Mouse (Mus musculus) embryonic facial prominence, embryonic 15.5 days (tissue): Measurements from ENCODE around the gene Soat1. TPM values are rescaled to one million over a fixed set of nuclear protein-coding genes. Genes with fewer than 3 reads are reported as not detected.
"Not testable (repeated sequence)": the region's sequence is repeated elsewhere in the genome, so short reads cannot be mapped to it uniquely, and the experiment has no call there.

Experiments
- ATAC-seq: fragments of 200-750 bp; cut with Nextera tagmentation; 2 replicates; pipeline ENCODE4 v1.8.0; 2017; ENCODE audit warnings: low read depth, moderate TSS enrichment; ENCODE audit not compliant: insufficient number of reproducible peaks, low FRiP score, low TSS enrichment
- H3K27ac ChIP-seq: fragments of 300-500 bp; sonication (generic); replicated peaks from 2 replicates; pipeline ENCODE4 v1.5.1; 2015; ENCODE audit warnings: mild to moderate bottlenecking, inconsistent platforms
- H3K27me3 ChIP-seq: fragments of 300-500 bp; sonication (generic); 2 replicates; pipeline ENCODE4 v1.6.1; 2015; ENCODE audit warnings: inconsistent platforms
- H3K36me3 ChIP-seq: fragments of 300-500 bp; sonication (generic); 2 replicates; pipeline ENCODE4 v1.6.1; 2015; ENCODE audit warnings: mild to moderate bottlenecking, inconsistent platforms
- H3K4me1 ChIP-seq: fragments of 300-500 bp; sonication (generic); 2 replicates; pipeline ENCODE4 v1.6.1; 2015; ENCODE audit warnings: inconsistent platforms
- H3K4me2 ChIP-seq: fragments of 300-500 bp; sonication (generic); replicated peaks from 2 replicates; pipeline ENCODE4 v1.6.1; 2015; ENCODE audit warnings: mild to moderate bottlenecking, inconsistent platforms
- H3K4me3 ChIP-seq: fragments of 300-500 bp; sonication (generic); replicated peaks from 2 replicates; pipeline ENCODE4 v1.5.1; 2015; ENCODE audit warnings: mild to moderate bottlenecking, inconsistent platforms
- H3K9ac ChIP-seq: fragments of 300-500 bp; sonication (generic); 2 replicates; pipeline ENCODE4 v1.6.1; 2015; ENCODE audit warnings: inconsistent platforms
- H3K9me3 ChIP-seq: fragments of 300-500 bp; sonication (generic); replicated peaks from 2 replicates; pipeline ENCODE4 v1.6.1; 2016; ENCODE audit warnings: inconsistent platforms
- WGBS: fragments of 180-500 bp; shearing (Covaris S2); methylation state at CpG from one replicate; pipeline ENCODE4 v1.1.7; 2015; 5-methylcytosine and 5-hydroxymethylcytosine counted together
- polyA plus RNA-seq: library from polyadenylated mRNA; unstranded; fragments of >200 nt; fragmentation: Nextera tagmentation; extraction: Ambion mirVana; gene quantifications from 2 replicates; pipeline ENCODE4 v1.2.1, GENCODE M21; 2015

The Soat1 gene
- polyA plus RNA-seq, result 23.1 and 27.0 TPM in 2 replicates

- peak within 1 kb of the TSS; percentile 80 for H3K4me3 ChIP-seq
- no peaks in the 10 kb centered on the region for H3K9me3 ChIP-seq
- 0% methylated on average over 35 of the region's 46 CpGs for WGBS
Measured at GRCm38 (mm10) chr1:156473961-156474503, at the start of gene Soat1. Soat1 (minus strand) TSS chr1:156474331.

DNA sequence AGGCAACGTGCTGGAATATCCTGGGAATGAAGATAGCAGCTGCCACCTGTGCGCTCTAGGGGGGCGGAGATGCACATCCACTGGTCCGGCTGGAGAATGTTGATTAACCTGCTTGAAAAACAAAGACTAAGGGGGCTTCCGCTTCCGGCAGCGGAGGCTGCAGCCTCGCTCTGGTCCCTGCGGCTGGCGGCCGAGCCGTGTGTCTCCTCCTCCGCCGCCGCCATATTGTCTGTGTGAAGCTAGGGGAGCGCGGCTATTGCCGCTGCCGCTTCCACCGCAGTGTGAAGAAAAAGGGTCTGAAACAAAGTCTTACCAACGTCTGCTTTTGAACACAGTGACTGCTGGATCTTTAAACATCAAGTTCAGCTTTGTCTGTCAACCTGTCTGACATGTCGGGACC lies 49.7 kb upstream of the Soat1 start, which contains the start of gene Gm10031:
Gene Gm10031, plus strand, starts transcription at position 171 of the 400 bp plus-strand sequence.
- H3K36me3 ChIP-seq, ATAC-seq, H3K9me3 ChIP-seq, H3K27me3 ChIP-seq, H3K4me3 ChIP-seq, H3K4me2 ChIP-seq, H3K9ac ChIP-seq, H3K4me1 ChIP-seq, H3K27ac ChIP-seq: not testable (repeated sequence)
- 83% methylated on average over 22 of the region's 22 CpGs for WGBS

More at GRCm38 (mm10) chr1:156473961-156474503, at the start of gene Soat1:
- H3K27ac ChIP-seq, result peak within 1 kb of the TSS; percentile 63; the same call in 1 of the 2 replicates
- peak; percentile 92 for ATAC-seq
- H3K4me1 ChIP-seq, result peaks cover 6% of the 10 kb centered on the region
- H3K36me3 ChIP-seq, result peaks cover 5% of the 10 kb centered on the region; the same call in 1 of the 2 replicates
- H3K4me2 ChIP-seq, result peak within 1 kb of the TSS; percentile 82
- H3K9ac ChIP-seq, result peak within 1 kb of the TSS; percentile 72
- H3K27me3 ChIP-seq, result no peaks in the 10 kb centered on the region

- ATAC-seq, result no peak
- no peaks in the 10 kb centered on the region for H3K9me3 ChIP-seq
- no peaks in the 10 kb centered on the region for H3K27me3 ChIP-seq
- no peaks in the 10 kb centered on the region for H3K4me1 ChIP-seq
- H3K27ac ChIP-seq, result no peak overlapping the region
- H3K4me3 ChIP-seq, result no peak overlapping the region
- 52% methylated on average over 15 of the region's 15 CpGs for WGBS
- H3K9ac ChIP-seq, result no peak overlapping the region
- H3K36me3 ChIP-seq, result no peaks in the 10 kb centered on the region
- peak overlapping the region; percentile 13; the same call in 1 of the 2 replicates for H3K4me2 ChIP-seq
Measured at GRCm38 (mm10) chr1:156521796-156522517, 47.8 kb upstream of the Soat1 start.

- no peak overlapping the region for H3K4me2 ChIP-seq
- no peaks in the 10 kb centered on the region for H3K36me3 ChIP-seq
- no peak overlapping the region for H3K9ac ChIP-seq
- H3K4me1 ChIP-seq, result no peaks in the 10 kb centered on the region
- no peak for ATAC-seq
- no peak overlapping the region for H3K4me3 ChIP-seq
- no peaks in the 10 kb centered on the region for H3K27me3 ChIP-seq
- H3K9me3 ChIP-seq, result no peaks in the 10 kb centered on the region
- H3K27ac ChIP-seq, result no peak overlapping the region
- 87% methylated on average over 3 of the region's 3 CpGs for WGBS
Measured at GRCm38 (mm10) chr1:156520136-156520780, 46.1 kb upstream of the Soat1 start.

DNA sequence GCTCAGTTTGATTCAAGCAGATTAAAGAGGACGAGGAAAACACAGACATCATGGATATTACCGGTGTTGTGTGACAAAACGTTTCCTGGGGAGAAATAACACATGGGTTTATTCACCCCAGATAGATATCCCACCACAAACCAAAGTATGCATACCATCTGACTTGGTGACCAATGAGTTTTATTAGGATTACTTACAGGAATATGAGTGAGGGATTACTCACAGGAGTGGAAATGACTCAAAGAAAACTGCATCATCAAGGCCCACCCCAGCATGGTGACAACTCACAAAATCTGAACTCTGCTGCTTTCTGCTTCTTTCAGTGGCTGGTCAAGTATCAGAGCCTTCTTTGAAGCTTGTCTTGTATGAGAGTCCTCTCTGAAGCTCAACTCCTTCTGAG lies 33.6 kb upstream of the Soat1 start:
- no peak for ATAC-seq
- Histone ChIP-seq H3K4me2 (no peak overlapping the region), H3K27me3 (no peaks in the 10 kb centered on the region), H3K27ac (no peak overlapping the region), H3K9ac (no peak overlapping the region), H3K4me3 (no peak overlapping the region), H3K36me3 (no peaks in the 10 kb centered on the region), H3K9me3 (no peaks in the 10 kb centered on the region), H3K4me1 (no peaks in the 10 kb centered on the region)
- 55% methylated on average over 3 of the region's 3 CpGs for WGBS

DNA sequence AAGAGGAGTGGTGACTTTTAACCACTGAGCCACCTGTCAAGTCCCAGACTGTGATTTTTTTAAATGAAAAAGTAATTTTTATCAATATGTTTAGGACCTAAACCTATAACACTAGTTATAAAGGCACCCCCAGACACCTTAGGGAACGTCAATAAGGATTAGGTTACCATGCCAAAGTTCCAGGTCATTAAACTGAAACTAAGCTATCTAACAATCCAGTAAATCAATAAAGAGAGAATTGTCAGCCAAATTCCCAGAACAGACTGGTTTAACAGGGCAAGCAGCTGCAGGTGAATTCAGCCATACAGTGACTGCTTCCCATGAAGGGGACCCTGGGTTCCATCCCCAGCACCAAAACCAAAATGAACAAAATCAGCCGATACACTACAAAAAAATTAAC lies 31.8 kb upstream of the Soat1 start:
- WGBS, result 79% methylated on average over 2 of the region's 2 CpGs

DNA sequence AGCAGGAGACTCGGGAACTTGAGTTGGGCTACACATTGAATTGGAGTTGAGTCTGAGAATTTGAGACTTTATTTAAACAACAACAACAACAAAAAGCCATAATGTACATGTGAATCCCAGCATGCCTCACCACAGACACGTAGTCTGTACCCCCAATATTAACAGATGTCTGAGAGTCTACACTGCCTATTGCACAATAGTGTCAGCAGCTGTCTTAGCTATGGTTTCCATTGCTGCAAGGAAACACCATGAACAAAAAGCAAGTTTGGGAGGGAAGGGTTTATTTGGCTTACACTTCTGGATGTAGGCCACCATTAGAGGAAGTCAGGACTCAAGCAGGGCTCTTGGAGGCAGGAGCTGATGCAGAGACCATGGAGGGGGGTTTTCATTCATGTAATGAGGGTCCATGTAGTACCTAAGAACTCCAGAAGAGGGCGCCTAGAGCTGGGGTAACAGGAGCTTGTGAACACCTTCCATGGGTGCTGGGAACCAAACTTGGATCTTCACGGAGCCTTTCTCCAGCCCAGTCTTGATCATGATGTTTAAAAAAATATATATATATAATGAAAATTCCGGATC lies 30.9 kb upstream of the Soat1 start:
- Histone ChIP-seq H3K27me3 (no peaks in the 10 kb centered on the region), H3K27ac (no peak overlapping the region), H3K4me1 (no peaks in the 10 kb centered on the region), H3K36me3 (no peaks in the 10 kb centered on the region), H3K9ac (no peak overlapping the region), H3K4me2 (no peak overlapping the region), H3K9me3 (no peaks in the 10 kb centered on the region), H3K4me3 (no peak overlapping the region)
- no peak for ATAC-seq
- WGBS, result 74% methylated on average over 5 of the region's 5 CpGs

More for the DNA sequence above, 31.8 kb upstream of the Soat1 start:
- ATAC-seq, result no peak
- Histone ChIP-seq H3K4me2 (no peak overlapping the region), H3K9ac (no peak overlapping the region), H3K36me3 (no peaks in the 10 kb centered on the region), H3K4me1 (no peaks in the 10 kb centered on the region), H3K4me3 (no peak overlapping the region), H3K27me3 (no peaks in the 10 kb centered on the region), H3K27ac (no peak overlapping the region), H3K9me3 (no peaks in the 10 kb centered on the region)

DNA sequence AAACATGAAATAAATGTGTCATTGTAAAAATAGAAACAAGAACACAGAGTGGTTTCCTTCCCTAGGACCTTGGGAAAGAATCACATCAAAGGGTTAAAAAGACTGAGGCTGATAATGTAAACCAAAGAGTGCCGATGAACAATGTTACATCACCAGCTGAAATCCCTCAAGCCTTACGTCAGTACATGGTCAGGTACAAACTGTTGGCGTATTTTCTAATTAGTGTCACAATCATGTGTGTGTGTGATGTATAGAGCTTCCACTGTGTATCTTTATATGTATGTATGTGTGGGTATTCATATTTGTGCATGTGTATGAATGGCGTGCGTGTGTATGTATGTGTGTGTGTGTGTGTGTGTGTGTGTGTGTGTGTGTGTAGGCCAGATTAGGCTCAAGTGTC lies 22.8 kb upstream of the Soat1 start:
- ATAC-seq, result no peak

DNA sequence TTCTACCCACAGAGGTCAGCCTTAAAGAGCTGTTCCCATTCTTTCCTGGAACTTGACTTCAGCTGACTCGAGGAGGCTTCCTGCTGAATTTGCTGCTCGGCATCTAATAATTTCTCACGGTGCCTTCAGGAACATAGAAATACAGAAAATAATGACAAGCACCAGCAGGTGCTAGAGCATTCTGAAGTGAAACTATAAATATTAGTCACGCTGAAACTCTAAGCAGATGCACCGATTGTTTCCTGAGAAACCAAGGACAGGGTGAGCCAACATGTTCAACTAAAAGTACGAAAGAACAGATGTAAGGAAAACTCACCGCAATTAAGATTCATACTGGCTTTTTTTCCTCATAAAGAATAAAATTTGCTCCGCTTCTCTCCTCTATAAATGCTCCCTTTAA lies 20.9 kb upstream of the Soat1 start:
- no peak for ATAC-seq
- 54% methylated on average over 8 of the region's 8 CpGs for WGBS
- Histone ChIP-seq H3K4me2 (no peak overlapping the region), H3K9me3 (no peaks in the 10 kb centered on the region), H3K4me1 (no peaks in the 10 kb centered on the region), H3K36me3 (no peaks in the 10 kb centered on the region), H3K4me3 (no peak overlapping the region), H3K27ac (no peak overlapping the region), H3K27me3 (no peaks in the 10 kb centered on the region), H3K9ac (no peak overlapping the region)

More for the DNA sequence above, 22.8 kb upstream of the Soat1 start:
- 58% methylated on average over 5 of the region's 5 CpGs for WGBS
- Histone ChIP-seq H3K36me3 (no peaks in the 10 kb centered on the region), H3K27me3 (no peaks in the 10 kb centered on the region), H3K4me2 (no peak overlapping the region), H3K4me1 (no peaks in the 10 kb centered on the region), H3K9me3 (no peaks in the 10 kb centered on the region), H3K27ac (no peak overlapping the region), H3K4me3 (no peak overlapping the region), H3K9ac (no peak overlapping the region)

DNA sequence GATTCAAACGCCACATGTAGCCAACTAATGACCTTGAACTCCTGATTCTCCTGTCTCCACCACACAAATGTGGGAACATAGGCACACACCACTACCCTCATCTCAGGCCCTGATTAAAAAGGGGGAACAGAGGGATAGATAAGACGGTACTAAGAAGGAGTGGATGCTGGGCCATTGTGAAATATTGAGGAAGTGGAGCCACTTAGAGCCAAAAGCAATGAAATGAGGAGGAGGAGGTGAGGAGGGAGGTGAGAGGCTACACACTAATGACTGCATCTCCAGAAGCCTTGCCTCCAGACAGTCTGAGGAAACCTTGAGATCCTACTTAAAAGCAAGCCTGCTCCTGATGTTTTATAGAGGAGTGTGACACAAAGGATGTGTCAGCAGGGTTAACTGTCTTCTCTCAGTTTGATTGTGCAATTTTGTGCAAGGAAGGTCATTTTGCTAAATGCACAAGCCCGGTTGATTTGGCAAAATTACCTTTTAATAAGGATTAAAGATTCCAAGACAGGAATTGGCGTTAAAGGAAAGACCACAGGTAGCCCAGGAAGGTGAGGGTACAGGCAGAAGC lies 17.2 kb upstream of the Soat1 start:
- no peak overlapping the region for H3K9ac ChIP-seq
- H3K4me3 ChIP-seq, result no peak overlapping the region
- H3K4me1 ChIP-seq, result no peaks in the 10 kb centered on the region
- H3K4me2 ChIP-seq, result no peak overlapping the region
- WGBS, result 73% methylated on average over 4 of the region's 4 CpGs
- H3K9me3 ChIP-seq, result no peaks in the 10 kb centered on the region
- no peak overlapping the region for H3K27ac ChIP-seq
- H3K27me3 ChIP-seq, result no peaks in the 10 kb centered on the region
- no peak for ATAC-seq
- H3K36me3 ChIP-seq, result no peaks in the 10 kb centered on the region

DNA sequence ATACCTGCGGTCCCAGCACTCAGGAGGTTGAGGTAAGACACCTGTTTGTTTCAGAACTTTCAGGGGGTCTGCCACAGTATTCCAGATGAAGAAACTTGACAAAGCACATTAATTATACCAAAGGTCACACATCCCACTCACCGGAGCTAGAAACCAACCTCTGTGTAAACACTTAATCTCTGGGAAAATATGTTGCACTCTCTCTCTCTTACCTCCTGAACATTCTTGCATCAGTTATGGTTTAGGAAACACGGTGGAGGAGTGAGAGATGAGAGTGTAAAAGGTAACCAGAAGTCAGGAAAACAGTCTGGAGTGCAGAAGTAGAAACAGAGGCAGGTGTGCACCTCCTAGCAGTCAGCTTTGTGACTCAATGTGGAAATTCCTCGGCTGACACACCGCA lies 13.9 kb upstream of the Soat1 start:
- Histone ChIP-seq H3K36me3 (no peaks in the 10 kb centered on the region), H3K9me3 (no peaks in the 10 kb centered on the region), H3K4me3 (no peak overlapping the region), H3K27ac (no peak overlapping the region), H3K9ac (no peak overlapping the region), H3K27me3 (no peaks in the 10 kb centered on the region), H3K4me1 (no peaks in the 10 kb centered on the region), H3K4me2 (no peak overlapping the region)
- 73% methylated on average over 5 of the region's 5 CpGs for WGBS
- ATAC-seq, result no peak
